Mouse (Mus musculus) C2C12 (cell line): ENCODE measurements around the gene Prkce.

Experiments
- CTCF ChIP-seq: IDR thresholded peaks from one replicate; pipeline ENCODE4 v1.5.1; 2011; ENCODE audit not compliant: control insufficient read depth, insufficient read depth, insufficient read length
- MYOD1 ChIP-seq: IDR thresholded peaks from one replicate; pipeline ENCODE4 v1.6.1; 2011; ENCODE audit warnings: low read depth; ENCODE audit not compliant: control insufficient read depth, insufficient read length
- USF1 ChIP-seq: IDR thresholded peaks from one replicate; pipeline ENCODE4 v1.6.1; 2011; ENCODE audit warnings: low read depth, mild to moderate bottlenecking, control low read depth, moderate library complexity

GRCm38 (mm10) chr17:86299576-86299975 is 132.0 kb downstream of the Prkce start:
- TF ChIP-seq USF1 (no peak), MYOD1 (no peak), CTCF (no peak)
